Mouse (Mus musculus) hindbrain, embryonic 16.5 days (tissue): ENCODE measurements around the gene Arrdc2. TPM values are rescaled to one million over a fixed set of nuclear protein-coding genes. Genes with fewer than 3 reads are reported as not detected.

Source experiments
- ATAC-seq: fragments of 200-750 bp; cut with Nextera tagmentation; 2 replicates; pipeline ENCODE4 v1.8.0; 2017; ENCODE audit warnings: moderate TSS enrichment, moderate library complexity
- H3K27ac ChIP-seq: fragments of 300-500 bp; sonication (generic); 2 replicates; pipeline ENCODE4 v1.5.1; 2014; ENCODE audit warnings: low read depth, mild to moderate bottlenecking, control low read depth, low read length, moderate library complexity
- H3K27me3 ChIP-seq: fragments of 300-500 bp; sonication (generic); replicated peaks from 2 replicates; pipeline ENCODE4 v1.6.1; 2014; ENCODE audit warnings: low read length; ENCODE audit not compliant: control insufficient read depth, insufficient read depth
- H3K36me3 ChIP-seq: fragments of 300-500 bp; sonication (generic); 2 replicates; pipeline ENCODE4 v1.6.1; 2014; ENCODE audit warnings: mild to moderate bottlenecking, low read length, moderate library complexity, mixed read lengths; ENCODE audit not compliant: control insufficient read depth, insufficient read depth
- H3K4me1 ChIP-seq: fragments of 300-500 bp; sonication (generic); 2 replicates; pipeline ENCODE4 v1.6.1; 2014; ENCODE audit warnings: low read depth, low read length; ENCODE audit not compliant: control insufficient read depth, insufficient read depth
- H3K4me2 ChIP-seq: fragments of 300-500 bp; sonication (generic); 2 replicates; pipeline ENCODE4 v1.6.1; 2014; ENCODE audit warnings: mild to moderate bottlenecking, low read length, control low read depth, moderate library complexity
- H3K4me3 ChIP-seq: fragments of 300-500 bp; sonication (generic); 2 replicates; pipeline ENCODE4 v1.5.1; 2014; ENCODE audit warnings: mild to moderate bottlenecking, low read length, control low read depth, moderate library complexity
- H3K9ac ChIP-seq: fragments of 300-500 bp; sonication (generic); 2 replicates; pipeline ENCODE4 v1.6.1; 2014; ENCODE audit warnings: low read depth, mild to moderate bottlenecking, control low read depth, low read length, moderate library complexity
- H3K9me3 ChIP-seq: fragments of 300-500 bp; sonication (generic); 2 replicates; pipeline ENCODE4 v1.6.1; 2014; ENCODE audit warnings: mild to moderate bottlenecking, low read length, moderate library complexity; ENCODE audit not compliant: control insufficient read depth
- WGBS: fragments of 180-500 bp; shearing (Covaris S2); extraction: QIAGEN DNeasy Blood & Tissue Kit; methylation state at CpG from one replicate; pipeline ENCODE4 v1.1.7; 2014; 5-methylcytosine and 5-hydroxymethylcytosine counted together
- polyA plus RNA-seq: library from polyadenylated mRNA; unstranded; fragments of >200 nt; fragmentation: Nextera tagmentation; extraction: Ambion mirVana; gene quantifications from 2 replicates; pipeline ENCODE4 v1.2.1, GENCODE M21; 2015

The Arrdc2 gene
- polyA plus RNA-seq, 1 experiment from 2014 or later, result 7.9 TPM

- no peaks in the 10 kb centered on the region; the same call in 1 of the 2 replicates for H3K9me3 ChIP-seq
- H3K36me3 ChIP-seq, result no peaks in the 10 kb centered on the region
- H3K4me3 ChIP-seq, result no peak overlapping the region
- H3K4me2 ChIP-seq, result no peak overlapping the region
- H3K27me3 ChIP-seq, result peaks cover 21% of the 10 kb centered on the region
- WGBS, result 50% methylated on average over 1 of the region's 1 CpGs
- H3K9ac ChIP-seq, result no peak overlapping the region
- H3K27ac ChIP-seq, result no peak overlapping the region
- ATAC-seq, result no peak
- H3K4me1 ChIP-seq, result peaks cover 12% of the 10 kb centered on the region
Observed at GRCm38 (mm10) chr8:70807304-70807703, 32.2 kb downstream of the Arrdc2 start.

GRCm38 (mm10) chr8:70806541-70806940 lies 33.0 kb downstream of the Arrdc2 start:
- Histone ChIP-seq H3K4me1 (peaks cover 12% of the 10 kb centered on the region), H3K36me3 (no peaks in the 10 kb centered on the region)
- WGBS, result 85% methylated on average over 4 of the region's 4 CpGs

GRCm38 (mm10) chr8:70804481-70805206 lies 34.9 kb downstream of the Arrdc2 start, which contains the start of gene Mast3:
TSS of gene Mast3 (minus strand) at chr8:70805054.
- Histone ChIP-seq H3K4me2 (peak within 1 kb of the TSS; percentile 87), H3K4me3 (peak within 1 kb of the TSS; percentile 57), H3K27ac (no peak within 1 kb of the TSS), H3K27me3 (peaks cover 26% of the 10 kb centered on the region), H3K9ac (peak within 1 kb of the TSS; percentile 63), H3K4me1 (peaks cover 12% of the 10 kb centered on the region), H3K36me3 (no peaks in the 10 kb centered on the region), H3K9me3 (no peaks in the 10 kb centered on the region; the same call in 1 of the 2 replicates)
- ATAC-seq, result peak; percentile 88
- 1% methylated on average over 45 of the region's 45 CpGs for WGBS

More at GRCm38 (mm10) chr8:70806541-70806940, 33.0 kb downstream of the Arrdc2 start:
- Histone ChIP-seq H3K4me3 (no peak overlapping the region), H3K27ac (no peak overlapping the region), H3K9me3 (no peaks in the 10 kb centered on the region; the same call in 1 of the 2 replicates), H3K4me2 (no peak overlapping the region), H3K27me3 (peaks cover 23% of the 10 kb centered on the region), H3K9ac (no peak overlapping the region)
- no peak for ATAC-seq

GRCm38 (mm10) chr8:70803761-70804480 lies 35.6 kb downstream of the Arrdc2 start:
- peak overlapping the region; percentile 42 for H3K9ac ChIP-seq

GRCm38 (mm10) chr8:70802786-70803510 lies 36.6 kb downstream of the Arrdc2 start:
- H3K9ac ChIP-seq, result no peak overlapping the region
- H3K9me3 ChIP-seq, result no peaks in the 10 kb centered on the region; the same call in 1 of the 2 replicates
- H3K36me3 ChIP-seq, result no peaks in the 10 kb centered on the region
- peaks cover 34% of the 10 kb centered on the region for H3K27me3 ChIP-seq
- WGBS, result 74% methylated on average over 11 of the region's 11 CpGs
- ATAC-seq, result no peak
- H3K4me2 ChIP-seq, result no peak overlapping the region
- H3K4me3 ChIP-seq, result no peak overlapping the region
- H3K4me1 ChIP-seq, result peaks cover 18% of the 10 kb centered on the region
- no peak overlapping the region for H3K27ac ChIP-seq

More at GRCm38 (mm10) chr8:70803761-70804480, 35.6 kb downstream of the Arrdc2 start:
- ATAC-seq, result no peak
- Histone ChIP-seq H3K9me3 (no peaks in the 10 kb centered on the region; the same call in 1 of the 2 replicates), H3K4me1 (peaks cover 12% of the 10 kb centered on the region), H3K4me3 (peak overlapping the region; percentile 57), H3K36me3 (no peaks in the 10 kb centered on the region), H3K4me2 (peak overlapping the region; percentile 87), H3K27ac (no peak overlapping the region), H3K27me3 (peaks cover 34% of the 10 kb centered on the region)
- 2% methylated on average over 46 of the region's 47 CpGs for WGBS

- no peak overlapping the region for H3K9ac ChIP-seq
- no peak for ATAC-seq
- H3K9me3 ChIP-seq, result no peaks in the 10 kb centered on the region; the same call in 1 of the 2 replicates
- WGBS, result 85% methylated on average over 1 of the region's 1 CpGs
- H3K27me3 ChIP-seq, result peaks cover 34% of the 10 kb centered on the region
- H3K36me3 ChIP-seq, result no peaks in the 10 kb centered on the region
- H3K4me3 ChIP-seq, result no peak overlapping the region
- no peak overlapping the region for H3K4me2 ChIP-seq
- no peak overlapping the region for H3K27ac ChIP-seq
- H3K4me1 ChIP-seq, result peaks cover 20% of the 10 kb centered on the region
Observed at GRCm38 (mm10) chr8:70801830-70802229, 37.7 kb downstream of the Arrdc2 start.

- H3K4me2 ChIP-seq, result no peak overlapping the region
- H3K27ac ChIP-seq, result no peak overlapping the region
- peaks cover 34% of the 10 kb centered on the region for H3K27me3 ChIP-seq
- peaks cover 25% of the 10 kb centered on the region for H3K4me1 ChIP-seq
- H3K36me3 ChIP-seq, result no peaks in the 10 kb centered on the region
- H3K9ac ChIP-seq, result no peak overlapping the region
- ATAC-seq, result no peak
- H3K4me3 ChIP-seq, result no peak overlapping the region
- H3K9me3 ChIP-seq, result no peaks in the 10 kb centered on the region; the same call in 1 of the 2 replicates
- 29% methylated on average over 13 of the region's 15 CpGs for whole genome bisulfite sequencing
Observed at GRCm38 (mm10) chr8:70801156-70801555, 38.4 kb downstream of the Arrdc2 start.

GRCm38 (mm10) chr8:70800648-70801047 lies 38.9 kb downstream of the Arrdc2 start:
- Histone ChIP-seq H3K4me3 (no peak overlapping the region), H3K27me3 (peaks cover 32% of the 10 kb centered on the region), H3K4me1 (peaks cover 26% of the 10 kb centered on the region), H3K4me2 (no peak overlapping the region), H3K36me3 (no peaks in the 10 kb centered on the region), H3K9ac (no peak overlapping the region; the same call in 1 of the 2 replicates), H3K27ac (no peak overlapping the region), H3K9me3 (no peaks in the 10 kb centered on the region; the same call in 1 of the 2 replicates)
- no peak for ATAC-seq
- 43% methylated on average over 10 of the region's 10 CpGs for WGBS
